Mouse (Mus musculus): ENCODE measurements at regions not wholly inside any gene's neighbourhood (a gene's known extent, or its start where the extent isn't known, plus 50 kb on each side); places are given as distances from the start of the nearest gene placed in this dataset.

GRCm38 (mm10) chr13:107378076-107378475 is 356.1 kb upstream of the Kif2a start:
- no peak for DNase-seq (ENCODE audit: low spot score)

DNA sequence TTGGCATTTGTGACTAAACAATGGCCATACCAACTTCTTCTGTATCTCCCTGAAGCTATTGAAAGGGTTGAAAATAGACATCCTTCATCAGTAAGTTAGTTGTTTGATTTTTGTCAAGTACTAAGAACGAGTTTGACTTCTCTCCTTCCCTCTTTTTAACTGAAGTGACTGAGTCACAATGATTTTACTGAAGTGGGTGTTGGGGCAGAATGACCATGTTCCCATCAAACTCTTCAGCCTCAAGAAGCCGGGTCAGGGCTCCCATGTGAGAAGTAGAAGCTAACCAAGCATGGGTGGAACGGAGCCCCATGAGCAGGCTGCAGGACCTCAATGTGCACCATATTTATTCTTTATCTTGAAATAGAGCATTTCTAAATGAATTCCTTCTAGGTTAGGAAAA is 350.7 kb upstream of the Kif2a start:
- no peak for DNase-seq (ENCODE audit: low spot score)

- DNase-seq (ENCODE audit: low spot score), result no peak
Measured at GRCm38 (mm10) chr13:107371616-107372582, 350.0 kb upstream of the Kif2a start.

- no peak for DNase-seq (ENCODE audit: low spot score)
Measured at GRCm38 (mm10) chr13:107367639-107368038, 345.7 kb upstream of the Kif2a start.

DNA sequence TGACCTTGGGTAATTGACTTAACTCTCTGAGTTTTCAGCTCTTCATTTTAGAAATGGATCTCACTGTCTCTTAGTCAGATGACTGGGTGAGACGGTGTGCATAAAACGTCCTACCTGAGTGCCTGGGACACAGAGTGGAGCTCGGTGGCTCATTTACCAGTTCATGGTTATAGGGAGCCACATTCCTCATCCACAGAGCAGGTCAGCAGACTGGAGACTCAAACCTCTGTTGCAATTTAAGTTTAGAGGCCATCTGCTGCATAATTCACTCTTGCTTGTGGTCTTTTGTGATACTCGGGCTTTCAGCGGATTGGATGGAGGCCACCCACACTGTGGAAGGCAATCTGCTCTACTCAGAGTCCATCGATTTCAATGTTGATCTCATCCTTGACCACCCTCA is 343.8 kb upstream of the Kif2a start:
- no peak for DNase-seq (ENCODE audit: low spot score)

DNA sequence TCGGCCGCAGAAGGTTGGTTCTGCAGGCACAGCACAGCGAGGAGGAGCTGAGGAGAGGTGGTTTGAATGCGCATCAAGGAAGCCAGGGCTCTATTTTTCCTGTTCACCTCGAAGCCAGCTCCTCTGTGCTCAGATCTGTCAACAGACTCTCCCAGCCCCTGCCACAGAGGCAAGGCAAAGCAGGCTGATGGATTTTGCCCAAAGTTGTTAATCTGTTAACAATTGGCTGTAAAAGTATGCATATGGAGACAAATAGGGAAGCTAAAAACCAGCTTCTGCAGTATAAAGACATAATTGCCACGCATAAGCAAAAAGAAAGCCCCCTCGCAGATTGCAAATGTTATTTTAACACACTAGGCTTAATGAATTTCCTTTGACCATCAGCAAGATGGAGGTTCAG is 343.3 kb upstream of the Kif2a start:
- no peak for DNase-seq (ENCODE audit: low spot score)

- no peak for DNase-seq (ENCODE audit: low spot score)
Measured at GRCm38 (mm10) chr13:107362806-107363687, 341.1 kb upstream of the Kif2a start.

- DNase-seq (ENCODE audit: low spot score), result no peak
Measured at GRCm38 (mm10) chr13:107340802-107341364, 319.0 kb upstream of the Kif2a start.

DNA sequence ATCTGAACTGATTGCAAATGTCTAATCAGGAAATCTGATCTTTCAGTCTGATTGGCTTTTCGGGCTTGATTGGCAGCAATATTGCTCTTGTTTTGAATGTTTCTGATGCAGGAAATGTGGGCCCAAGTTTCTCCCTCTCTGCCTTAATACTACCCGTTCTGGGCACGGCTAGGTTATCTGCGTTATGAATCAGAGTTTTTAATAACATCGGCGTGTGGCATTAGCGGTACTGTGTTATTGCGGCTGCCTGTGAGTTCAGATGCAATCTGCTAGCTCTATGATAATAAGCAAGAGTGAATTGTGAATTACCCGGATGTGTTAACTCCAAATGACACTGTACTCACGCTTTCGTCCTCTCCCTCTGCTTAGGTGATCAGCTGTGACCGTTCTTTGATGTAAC is 316.2 kb upstream of the Kif2a start:
- no peak for DNase-seq (ENCODE audit: low spot score)

- no peak for DNase-seq (ENCODE audit: low spot score)
Measured at GRCm38 (mm10) chr13:107337111-107337510, 315.2 kb upstream of the Kif2a start.

DNA sequence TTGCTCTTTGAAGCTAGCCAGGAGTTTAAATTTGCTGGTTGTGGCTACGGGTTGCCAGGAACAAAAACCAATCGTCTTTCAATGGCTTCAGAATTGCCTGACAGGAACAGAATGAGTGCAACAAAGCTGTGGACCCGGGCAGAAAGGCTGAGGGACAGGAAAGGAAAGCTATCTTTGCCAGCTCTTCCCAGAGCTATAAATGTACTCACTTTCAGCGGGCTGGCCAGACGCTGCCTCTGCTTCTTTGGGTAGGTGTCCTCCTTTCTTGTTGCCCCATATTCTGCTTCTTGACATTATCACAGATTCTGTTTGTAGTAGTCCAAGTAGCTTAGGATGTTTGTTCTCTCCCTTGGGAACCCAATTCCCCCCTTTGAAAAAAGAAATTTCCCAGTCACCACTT is 307.4 kb upstream of the Kif2a start:
- no peak for DNase-seq (ENCODE audit: low spot score)

DNA sequence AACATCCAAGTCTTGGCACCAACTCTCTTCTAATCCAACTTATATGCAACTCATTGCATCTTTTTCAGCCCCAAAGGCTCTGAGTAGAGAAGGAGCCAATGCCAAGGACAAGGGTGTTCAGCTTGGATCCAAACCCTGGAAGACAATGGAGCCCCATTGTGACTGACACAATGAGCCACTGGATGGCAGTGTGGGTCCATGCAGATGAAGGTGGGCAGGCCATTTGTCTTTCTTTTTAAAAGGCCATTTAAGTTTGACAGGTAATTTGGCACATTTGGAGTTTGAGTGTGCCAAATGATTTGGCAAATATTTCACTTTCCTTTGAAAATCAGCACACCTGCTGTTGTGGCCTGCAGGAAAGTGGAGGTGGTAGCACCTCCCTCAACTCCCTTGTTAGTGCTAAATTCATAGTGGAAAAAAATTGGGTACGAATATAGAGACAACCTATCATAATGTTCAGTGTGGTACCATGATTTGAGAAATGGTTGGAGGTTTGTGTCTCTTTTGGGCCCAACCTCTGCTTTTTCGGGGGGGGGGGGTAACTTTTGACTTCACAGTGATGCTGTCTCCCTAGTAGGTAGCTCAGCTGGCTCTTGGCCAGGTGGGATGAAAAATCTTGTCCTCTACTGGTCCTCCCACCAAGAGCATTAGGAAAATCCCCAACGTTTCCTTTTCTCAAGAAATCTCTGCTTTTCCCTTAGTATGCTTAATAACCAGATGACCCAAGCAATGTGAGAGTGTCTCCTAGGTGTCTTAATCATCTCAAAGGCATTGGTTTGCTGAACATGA is 304.0 kb upstream of the Kif2a start:
- peak; percentile 74 for DNase-seq (ENCODE audit: low spot score)

GRCm38 (mm10) chr13:107314746-107315145 is 292.8 kb upstream of the Kif2a start:
- DNase-seq (ENCODE audit: low spot score), result no peak

- no peak for DNase-seq (ENCODE audit: low spot score)
Measured at GRCm38 (mm10) chr13:107308958-107309639, 287.2 kb upstream of the Kif2a start.

- DNase-seq (ENCODE audit: low spot score), result no peak
Measured at GRCm38 (mm10) chr13:107308404-107308803, 286.5 kb upstream of the Kif2a start.

GRCm38 (mm10) chr13:107306958-107307357 is 285.0 kb upstream of the Kif2a start:
- no peak for DNase-seq (ENCODE audit: low spot score)

- no peak for DNase-seq (ENCODE audit: low spot score)
Measured at GRCm38 (mm10) chr13:107306232-107306631, 284.3 kb upstream of the Kif2a start.

- no peak for DNase-seq (ENCODE audit: low spot score)
Measured at GRCm38 (mm10) chr13:107305738-107306137, 283.8 kb upstream of the Kif2a start.

DNA sequence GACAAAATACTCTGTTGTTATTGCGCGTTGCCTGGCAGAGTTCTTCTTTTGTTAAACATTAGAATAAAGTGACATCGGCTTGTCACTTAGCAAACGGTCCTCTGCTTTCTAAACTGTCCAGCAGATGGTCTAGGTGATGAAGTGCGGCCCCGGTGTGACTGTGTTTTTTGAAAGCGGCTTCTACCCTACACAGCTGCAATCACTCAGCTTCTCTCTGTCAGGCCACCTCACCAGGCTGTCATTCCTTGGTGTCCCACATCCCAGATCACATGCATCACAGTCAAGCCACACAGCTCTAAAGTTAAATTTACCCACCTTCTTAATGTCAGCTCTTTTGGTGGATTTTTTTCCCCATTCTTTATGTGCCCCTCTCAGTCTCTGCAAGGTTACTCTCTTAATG is 282.0 kb upstream of the Kif2a start:
- DNase-seq (ENCODE audit: low spot score), result no peak

DNA sequence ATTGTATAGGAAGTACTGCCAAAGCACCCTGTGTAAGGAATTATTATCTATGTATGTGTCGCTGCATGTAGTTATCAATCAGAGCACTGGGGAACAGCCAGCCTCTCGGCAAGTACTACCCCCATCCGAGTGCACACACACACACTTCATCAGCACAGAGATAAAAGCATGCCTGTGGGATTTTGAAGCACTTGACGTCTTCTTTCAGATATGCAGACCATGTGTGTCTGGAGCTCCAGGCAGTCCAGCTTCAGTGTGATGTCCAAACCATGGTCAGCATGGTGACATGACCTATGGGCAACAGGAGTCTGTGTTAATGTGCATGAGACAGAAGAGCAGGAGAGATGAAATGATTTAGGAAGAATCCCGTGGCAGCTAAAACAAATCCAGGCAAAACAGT is 281.4 kb upstream of the Kif2a start:
- no peak for DNase-seq (ENCODE audit: low spot score)

DNA sequence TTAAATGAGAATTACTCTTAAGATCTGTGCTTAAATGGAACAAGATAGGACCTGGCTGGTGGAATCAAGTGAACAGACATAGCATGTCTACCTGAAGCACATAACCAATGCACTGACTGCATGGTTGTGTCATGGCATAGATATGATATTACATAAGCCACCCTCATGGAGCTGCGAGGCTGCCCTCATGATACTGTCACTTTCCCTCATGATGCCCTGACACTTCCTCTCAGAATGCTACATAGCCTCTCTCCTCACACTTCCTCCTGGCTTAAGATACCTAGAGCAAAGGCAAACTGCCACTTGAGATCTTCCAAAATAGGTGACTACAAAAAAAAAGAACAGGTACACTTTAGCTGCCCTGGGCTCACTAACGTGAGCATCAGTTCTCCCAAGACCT is 278.9 kb upstream of the Kif2a start:
- no peak for DNase-seq (ENCODE audit: low spot score)
